Comparison of ENCODE assay signal across 8 mouse cellular contexts in genomic region chr5:131814503-131815003, GRCm38 (mm10).
DNase-seq lines count a peak whose midpoint lies in the region; ATAC-seq and TF ChIP-seq lines count a peak whose summit lies in the region.

No protein-coding gene starts in this region.

- H3K9me3 ChIP-seq in forebrain, embryonic 10.5 days, result no peaks in the 10 kb centered on the region
- H3K9me3 ChIP-seq in forebrain, embryonic 13.5 days (replicated peaks), result no peaks in the 10 kb centered on the region
- H3K9me3 ChIP-seq in liver, embryonic 12.5 days (replicated peaks), result no peaks in the 10 kb centered on the region

- TF ChIP-seq CTCF in bone marrow macrophage, adult 2 months (IDR thresholded peaks at IDR 0.05; ENCODE audit: low read depth, low read length), result no peak

- no peak overlapping the region for H3K4me2 ChIP-seq in forebrain, embryonic 13.5 days
- peak overlapping the region; percentile 17 for H3K4me2 ChIP-seq in liver, embryonic 12.5 days

- no peaks in the 10 kb centered on the region for H3K36me3 ChIP-seq in forebrain, embryonic 10.5 days (replicated peaks)
- H3K36me3 ChIP-seq in forebrain, embryonic 13.5 days (ENCODE audit: poor library complexity, severe bottlenecking), result no peaks in the 10 kb centered on the region
- H3K36me3 ChIP-seq in liver, embryonic 12.5 days, result no peaks in the 10 kb centered on the region

- H3K4me3 ChIP-seq in forebrain, embryonic 10.5 days, result no peak overlapping the region
- no peak overlapping the region for H3K4me3 ChIP-seq in forebrain, embryonic 13.5 days
- H3K4me3 ChIP-seq in bone marrow macrophage, adult 2 months (ENCODE audit: insufficient read depth, low read length), result no peak overlapping the region
- H3K4me3 ChIP-seq in liver, embryonic 12.5 days, result no peak overlapping the region

- DNase-seq in forebrain, embryonic 10.5 days (ENCODE audit: extremely low spot score, low spot score), result no peak
- peak; percentile 79 for DNase-seq in heart, adult 8-10 months (ENCODE audit: low spot score)
- no peak for DNase-seq in right cerebral cortex, postnatal 14 days
- no peak for DNase-seq in spleen, adult 18-20 months

- H3K27ac ChIP-seq in forebrain, embryonic 10.5 days, result peak overlapping the region; percentile 53; the same call in 1 of the 2 replicates
- no peak overlapping the region for H3K27ac ChIP-seq in forebrain, embryonic 13.5 days
- peak overlapping the region; percentile 89 for H3K27ac ChIP-seq in bone marrow macrophage, adult 2 months (ENCODE audit: insufficient read depth, low read depth, low read length)
- H3K27ac ChIP-seq in liver, embryonic 12.5 days, result peak overlapping the region; percentile 77

- no peak overlapping the region for H3K9ac ChIP-seq in forebrain, embryonic 13.5 days
- no peak overlapping the region for H3K9ac ChIP-seq in liver, embryonic 12.5 days

- WGBS in forebrain, embryonic 10.5 days, result 89% methylated on average over 9 of the region's 9 CpGs
- 61% methylated on average over 9 of the region's 9 CpGs for WGBS in forebrain, embryonic 13.5 days
- 28% methylated on average over 9 of the region's 9 CpGs for WGBS in liver, embryonic 12.5 days (ENCODE audit: insufficient replicate concordance)

- no peak for ATAC-seq in forebrain, embryonic 13.5 days
- ATAC-seq in liver, embryonic 12.5 days, result peak; percentile 74
- ATAC-seq in monocyte, adult 5-6 weeks (replicated peaks; ENCODE audit: insufficient number of reproducible peaks, low FRiP score, low TSS enrichment, poor library complexity, severe bottlenecking), result no peak

- no peak for TF ChIP-seq POLR2A in bone marrow macrophage, adult 2 months (IDR thresholded peaks at IDR 0.05; ENCODE audit: borderline replicate concordance, low read depth, low read length)

- peaks cover 13% of the 10 kb centered on the region for H3K27me3 ChIP-seq in forebrain, embryonic 10.5 days (ENCODE audit: poor library complexity, severe bottlenecking)
- no peaks in the 10 kb centered on the region for H3K27me3 ChIP-seq in forebrain, embryonic 13.5 days
- H3K27me3 ChIP-seq in liver, embryonic 12.5 days (replicated peaks), result no peaks in the 10 kb centered on the region

- peaks cover 6% of the 10 kb centered on the region; the same call in 1 of the 2 replicates for H3K4me1 ChIP-seq in forebrain, embryonic 10.5 days
- peaks cover 28% of the 10 kb centered on the region for H3K4me1 ChIP-seq in forebrain, embryonic 13.5 days
- H3K4me1 ChIP-seq in bone marrow macrophage, adult 2 months (ENCODE audit: control insufficient read depth, insufficient read depth, low read length), result peaks cover 22% of the 10 kb centered on the region
- peaks cover 42% of the 10 kb centered on the region for H3K4me1 ChIP-seq in liver, embryonic 12.5 days
